Mouse (Mus musculus): Measurements from ENCODE around the gene Socs7. TPM values are rescaled to one million over a fixed set of nuclear protein-coding genes. Genes with fewer than 3 reads are reported as not detected.

The Socs7 gene
- polyA plus RNA-seq, 1 experiment from 2014 or later, result 6.9 TPM

DNA sequence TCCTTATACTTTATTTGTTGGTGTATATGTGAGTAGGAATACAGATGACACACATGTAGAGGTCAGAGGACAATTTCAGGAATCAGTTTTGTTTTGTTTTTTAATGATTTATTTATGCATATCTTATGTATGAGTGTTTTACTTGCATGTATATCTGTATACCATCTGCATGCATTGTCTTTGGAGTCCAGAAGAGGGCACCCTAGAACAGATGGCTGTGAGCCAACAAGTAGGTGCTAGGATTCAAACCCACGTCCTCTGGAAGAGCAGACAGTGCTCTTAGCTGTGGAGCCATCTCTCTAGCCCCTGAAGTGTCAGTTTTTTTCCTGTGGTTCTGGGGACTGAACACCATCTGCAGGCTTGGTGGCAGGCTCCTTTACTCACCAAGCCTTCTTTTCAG, 37.1 kb upstream of the Socs7 start:
- Histone ChIP-seq H3K27ac (replicated peaks; ENCODE audit: low read depth, low read length) (no peak overlapping the region), H3K4me1 (ENCODE audit: control insufficient read depth, insufficient read depth, low read length) (no peaks in the 10 kb centered on the region), H3K9me3 (ENCODE audit: control insufficient read depth, low read length) (no peaks in the 10 kb centered on the region), H3K4me2 (ENCODE audit: low read length) (no peak overlapping the region), H3K4me3 (replicated peaks; ENCODE audit: low read depth, low read length) (no peak overlapping the region), H3K27me3 (ENCODE audit: control insufficient read depth, insufficient read depth, low read length) (no peaks in the 10 kb centered on the region), H3K9ac (replicated peaks; ENCODE audit: low read length) (no peak overlapping the region), H3K36me3 (ENCODE audit: control insufficient read depth, insufficient read depth, low read length) (peaks cover 55% of the 10 kb centered on the region)
- no peak for ATAC-seq (ENCODE audit: low FRiP score, low TSS enrichment)
- DNase-seq, result no peak
- 68% methylated on average over 1 of the region's 1 CpGs for WGBS

DNA sequence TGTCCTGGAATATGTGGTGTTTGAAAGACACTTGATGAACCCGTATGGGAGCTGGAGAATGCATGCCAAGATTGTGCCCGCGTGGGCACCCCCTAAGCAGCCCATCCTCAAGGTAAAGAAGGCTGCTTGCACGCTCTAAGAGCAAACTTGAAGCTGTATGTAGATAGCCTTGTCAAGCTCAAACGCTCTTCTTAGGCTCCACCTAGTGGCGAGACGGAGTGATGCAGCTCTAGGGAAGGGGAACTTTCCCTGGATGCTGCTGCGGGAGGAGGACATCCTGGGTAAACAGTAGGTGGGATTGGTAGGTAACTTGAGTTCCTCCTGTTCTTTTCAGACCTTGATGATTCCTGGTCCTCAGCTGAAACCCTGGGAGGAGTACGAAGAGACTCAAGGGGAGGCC, 34.2 kb upstream of the Socs7 start:
- ATAC-seq (ENCODE audit: low FRiP score, low TSS enrichment), result no peak
- DNase-seq, result peak; percentile 89
- H3K9me3 ChIP-seq (ENCODE audit: control insufficient read depth, low read length), result no peaks in the 10 kb centered on the region
- H3K4me3 ChIP-seq (replicated peaks; ENCODE audit: low read depth, low read length), result no peak overlapping the region
- H3K4me1 ChIP-seq (ENCODE audit: control insufficient read depth, insufficient read depth, low read length), result no peaks in the 10 kb centered on the region
- H3K9ac ChIP-seq (replicated peaks; ENCODE audit: low read length), result no peak overlapping the region
- H3K4me2 ChIP-seq (ENCODE audit: low read length), result no peak overlapping the region
- H3K27ac ChIP-seq (replicated peaks; ENCODE audit: low read depth, low read length), result no peak overlapping the region
- 25% methylated on average over 9 of the region's 9 CpGs for WGBS
- peaks cover 58% of the 10 kb centered on the region for H3K36me3 ChIP-seq (ENCODE audit: control insufficient read depth, insufficient read depth, low read length)
- H3K27me3 ChIP-seq (ENCODE audit: control insufficient read depth, insufficient read depth, low read length), result no peaks in the 10 kb centered on the region

DNA sequence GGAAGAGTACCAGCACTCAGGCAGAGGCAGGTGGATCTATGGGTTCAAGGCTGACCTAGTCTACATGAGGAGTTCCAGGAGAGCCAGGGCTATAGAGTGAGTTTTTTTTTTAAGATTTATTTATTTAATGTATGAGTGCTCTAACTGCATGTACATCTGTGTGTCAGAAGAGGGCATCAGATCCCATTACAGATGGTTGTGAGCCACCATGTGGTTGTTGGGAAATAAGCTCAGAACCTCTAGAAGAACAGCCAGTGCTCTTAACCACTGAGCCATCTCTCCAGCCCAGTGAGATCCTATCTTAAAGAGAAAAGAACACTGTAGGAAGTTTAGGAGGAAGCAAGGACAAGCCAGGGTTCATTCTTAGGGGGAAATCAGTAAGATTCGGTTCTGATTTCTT, 32.0 kb upstream of the Socs7 start:
- H3K4me2 ChIP-seq (ENCODE audit: low read length), result no peak overlapping the region
- 94% methylated on average over 1 of the region's 1 CpGs for WGBS
- H3K4me1 ChIP-seq (ENCODE audit: control insufficient read depth, insufficient read depth, low read length), result no peaks in the 10 kb centered on the region
- ATAC-seq (ENCODE audit: low FRiP score, low TSS enrichment) (no peak), DNase-seq (no peak)
- no peaks in the 10 kb centered on the region for H3K27me3 ChIP-seq (ENCODE audit: control insufficient read depth, insufficient read depth, low read length)
- H3K36me3 ChIP-seq (ENCODE audit: control insufficient read depth, insufficient read depth, low read length), result peaks cover 43% of the 10 kb centered on the region
- H3K9me3 ChIP-seq (ENCODE audit: control insufficient read depth, low read length), result no peaks in the 10 kb centered on the region
- no peak overlapping the region for H3K4me3 ChIP-seq (replicated peaks; ENCODE audit: low read depth, low read length)
- H3K27ac ChIP-seq (replicated peaks; ENCODE audit: low read depth, low read length), result no peak overlapping the region
- H3K9ac ChIP-seq (replicated peaks; ENCODE audit: low read length), result no peak overlapping the region

DNA sequence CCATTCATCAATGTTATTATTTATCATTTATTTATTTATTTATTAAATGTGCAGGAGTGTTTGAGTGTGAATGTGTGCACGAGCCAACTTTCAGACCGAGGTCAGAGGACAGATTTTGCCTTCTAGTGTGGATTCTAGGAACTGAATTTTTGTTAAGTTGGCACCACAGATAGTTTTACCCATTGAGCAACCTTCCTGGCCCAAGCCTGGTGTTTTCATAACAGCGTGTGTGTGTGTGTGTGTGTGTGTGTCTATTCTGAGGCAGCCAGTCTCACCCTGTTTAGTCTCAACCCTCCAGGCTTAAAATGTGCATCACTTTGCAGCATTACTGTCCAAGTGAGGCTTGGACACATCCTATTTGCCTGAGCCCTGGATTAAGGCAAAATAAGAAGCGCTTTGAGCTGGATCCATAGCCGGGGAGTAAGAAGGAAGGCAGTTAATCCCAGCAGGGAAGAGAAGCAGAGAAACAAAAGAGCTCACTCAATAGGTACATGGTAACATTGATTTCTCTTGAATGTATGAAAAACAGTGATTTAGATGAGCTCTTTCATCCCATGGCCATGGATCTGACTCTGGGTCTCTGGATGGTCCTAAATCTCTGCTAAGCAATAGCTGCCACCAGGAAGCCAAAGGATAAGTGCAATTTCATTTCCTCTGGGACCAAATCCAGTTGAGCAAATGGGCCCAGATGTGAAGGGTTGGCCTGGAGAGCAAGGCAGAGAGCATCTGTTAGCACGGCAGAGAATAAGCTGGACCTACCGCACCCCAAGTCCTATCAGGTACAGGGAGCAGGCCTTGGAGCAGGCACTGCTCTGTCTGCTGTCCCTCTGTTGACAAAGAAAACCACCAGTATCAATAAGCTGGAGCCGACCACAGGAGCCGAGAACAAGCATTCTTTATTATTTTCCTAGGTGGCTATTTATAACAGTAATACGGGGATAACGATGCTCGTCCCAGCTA, 30.8 kb upstream of the Socs7 start:
- Histone ChIP-seq H3K27me3 (ENCODE audit: control insufficient read depth, insufficient read depth, low read length) (no peaks in the 10 kb centered on the region), H3K4me3 (replicated peaks; ENCODE audit: low read depth, low read length) (no peak overlapping the region), H3K36me3 (ENCODE audit: control insufficient read depth, insufficient read depth, low read length) (peaks cover 31% of the 10 kb centered on the region), H3K4me1 (ENCODE audit: control insufficient read depth, insufficient read depth, low read length) (no peaks in the 10 kb centered on the region), H3K27ac (replicated peaks; ENCODE audit: low read depth, low read length) (no peak overlapping the region), H3K9ac (replicated peaks; ENCODE audit: low read length) (no peak overlapping the region), H3K9me3 (ENCODE audit: control insufficient read depth, low read length) (no peaks in the 10 kb centered on the region), H3K4me2 (ENCODE audit: low read length) (no peak overlapping the region)
- ATAC-seq (ENCODE audit: low FRiP score, low TSS enrichment) (no peak), DNase-seq (no peak)
- WGBS, result 84% methylated on average over 12 of the region's 12 CpGs

DNA sequence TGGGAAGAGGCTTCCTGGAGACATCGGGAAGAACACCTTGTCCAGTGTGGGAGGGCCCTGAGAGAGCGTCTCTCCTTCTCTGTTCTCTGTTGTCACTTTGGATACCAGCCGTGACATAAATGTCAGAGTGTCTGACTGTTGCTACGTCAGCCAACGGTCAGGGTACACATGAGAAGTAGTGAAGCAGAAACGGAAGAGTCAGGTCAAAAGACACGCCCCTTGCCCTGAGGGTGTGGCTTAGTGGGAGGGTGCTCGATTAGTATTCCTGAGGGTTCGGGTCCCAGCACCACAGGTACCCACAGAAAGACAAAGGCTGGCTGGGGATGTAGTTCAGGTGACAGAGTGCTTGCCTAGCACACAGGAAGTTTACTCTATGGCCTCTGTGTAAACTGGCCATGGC, 29.3 kb upstream of the Socs7 start:
- Histone ChIP-seq H3K9me3 (ENCODE audit: control insufficient read depth, low read length) (no peaks in the 10 kb centered on the region), H3K4me2 (ENCODE audit: low read length) (no peak overlapping the region), H3K9ac (replicated peaks; ENCODE audit: low read length) (no peak overlapping the region), H3K36me3 (ENCODE audit: control insufficient read depth, insufficient read depth, low read length) (peaks cover 23% of the 10 kb centered on the region), H3K4me3 (replicated peaks; ENCODE audit: low read depth, low read length) (no peak overlapping the region), H3K27ac (replicated peaks; ENCODE audit: low read depth, low read length) (no peak overlapping the region), H3K4me1 (ENCODE audit: control insufficient read depth, insufficient read depth, low read length) (no peaks in the 10 kb centered on the region), H3K27me3 (ENCODE audit: control insufficient read depth, insufficient read depth, low read length) (no peaks in the 10 kb centered on the region)
- WGBS, result 46% methylated on average over 9 of the region's 9 CpGs
- ATAC-seq (ENCODE audit: low FRiP score, low TSS enrichment) (no peak), DNase-seq (no peak)

DNA sequence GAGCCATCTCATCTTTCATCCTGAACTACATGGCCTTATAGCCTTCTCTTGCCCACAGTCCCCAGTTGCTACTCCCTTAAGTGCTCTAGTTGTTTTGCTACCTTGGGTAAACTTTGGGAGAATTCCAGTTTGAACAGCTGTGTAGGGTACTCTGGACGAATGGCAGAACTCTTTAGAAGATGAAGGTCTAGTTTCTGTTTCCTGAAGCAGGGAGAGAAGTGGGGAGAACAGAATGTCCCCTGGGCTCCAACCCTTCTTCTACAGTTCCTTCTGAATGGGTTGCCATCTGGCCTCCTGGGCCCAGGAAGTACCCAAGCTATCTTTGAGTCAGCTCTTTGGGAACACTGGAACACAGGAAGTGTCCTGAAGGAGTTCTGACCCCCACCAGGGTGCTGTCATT, 28.5 kb upstream of the Socs7 start:
- peaks cover 16% of the 10 kb centered on the region for H3K36me3 ChIP-seq (ENCODE audit: control insufficient read depth, insufficient read depth, low read length)
- H3K9ac ChIP-seq (replicated peaks; ENCODE audit: low read length), result no peak overlapping the region
- no peak overlapping the region for H3K4me2 ChIP-seq (ENCODE audit: low read length)
- H3K9me3 ChIP-seq (ENCODE audit: control insufficient read depth, low read length), result no peaks in the 10 kb centered on the region
- DNase-seq (no peak), ATAC-seq (ENCODE audit: low FRiP score, low TSS enrichment) (no peak)
- H3K4me1 ChIP-seq (ENCODE audit: control insufficient read depth, insufficient read depth, low read length), result no peaks in the 10 kb centered on the region
- 74% methylated on average over 1 of the region's 1 CpGs for WGBS
- no peak overlapping the region for H3K27ac ChIP-seq (replicated peaks; ENCODE audit: low read depth, low read length)
- no peak overlapping the region for H3K4me3 ChIP-seq (replicated peaks; ENCODE audit: low read depth, low read length)
- H3K27me3 ChIP-seq (ENCODE audit: control insufficient read depth, insufficient read depth, low read length), result no peaks in the 10 kb centered on the region

DNA sequence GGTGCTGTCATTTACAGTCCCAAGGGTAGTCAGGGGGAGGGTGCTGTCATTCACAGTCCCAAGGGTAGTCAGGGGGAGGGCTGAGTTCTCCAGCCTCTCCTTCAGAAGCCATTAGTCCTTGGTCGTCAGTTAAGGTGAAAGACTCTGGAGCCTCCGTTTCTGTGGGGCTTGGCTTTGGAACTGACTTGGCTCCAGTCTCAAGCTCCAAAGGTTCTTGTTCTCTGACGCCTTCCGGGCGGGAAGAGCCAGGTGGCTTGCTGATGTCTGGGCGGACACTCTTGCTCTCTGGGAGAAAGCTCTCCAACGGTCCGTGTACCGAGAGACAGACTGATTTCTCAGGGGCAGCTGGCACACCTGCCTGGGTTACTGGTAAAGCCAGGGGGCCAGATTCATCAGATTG, 28.0 kb upstream of the Socs7 start:
- Histone ChIP-seq H3K27ac (replicated peaks; ENCODE audit: low read depth, low read length) (no peak overlapping the region), H3K9ac (replicated peaks; ENCODE audit: low read length) (no peak overlapping the region), H3K4me2 (ENCODE audit: low read length) (no peak overlapping the region), H3K4me1 (ENCODE audit: control insufficient read depth, insufficient read depth, low read length) (no peaks in the 10 kb centered on the region), H3K4me3 (replicated peaks; ENCODE audit: low read depth, low read length) (no peak overlapping the region), H3K27me3 (ENCODE audit: control insufficient read depth, insufficient read depth, low read length) (no peaks in the 10 kb centered on the region), H3K36me3 (ENCODE audit: control insufficient read depth, insufficient read depth, low read length) (peaks cover 11% of the 10 kb centered on the region), H3K9me3 (ENCODE audit: control insufficient read depth, low read length) (no peaks in the 10 kb centered on the region)
- 83% methylated on average over 9 of the region's 9 CpGs for WGBS
- ATAC-seq (ENCODE audit: low FRiP score, low TSS enrichment), result no peak
- no peak for DNase-seq

DNA sequence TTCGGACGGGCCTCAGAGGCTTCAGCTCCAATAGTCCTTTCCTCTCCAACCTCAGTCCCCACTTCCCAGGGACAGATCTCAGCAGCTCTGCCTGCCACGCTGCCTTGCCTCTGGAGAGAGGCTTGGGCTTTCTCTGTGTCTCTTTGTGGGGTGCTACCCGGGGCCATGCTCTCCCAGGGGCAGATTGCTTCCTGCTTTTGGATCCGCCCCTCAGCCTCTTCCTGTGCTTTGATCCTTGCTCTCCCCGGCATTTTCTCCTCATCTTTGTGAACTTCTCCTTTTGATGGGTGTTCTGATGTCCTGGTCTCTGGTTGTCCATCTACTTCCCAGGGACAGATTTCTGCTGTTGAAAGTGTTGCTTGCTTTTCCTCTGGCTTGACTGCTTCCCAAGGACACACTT, 26.1 kb upstream of the Socs7 start:
- Histone ChIP-seq H3K9ac (replicated peaks; ENCODE audit: low read length) (no peak overlapping the region; the same call in 1 of the 2 replicates), H3K4me2 (ENCODE audit: low read length) (no peak overlapping the region), H3K9me3 (ENCODE audit: control insufficient read depth, low read length) (no peaks in the 10 kb centered on the region), H3K4me1 (ENCODE audit: control insufficient read depth, insufficient read depth, low read length) (no peaks in the 10 kb centered on the region), H3K4me3 (replicated peaks; ENCODE audit: low read depth, low read length) (no peak overlapping the region), H3K27me3 (ENCODE audit: control insufficient read depth, insufficient read depth, low read length) (no peaks in the 10 kb centered on the region), H3K27ac (replicated peaks; ENCODE audit: low read depth, low read length) (no peak overlapping the region), H3K36me3 (ENCODE audit: control insufficient read depth, insufficient read depth, low read length) (0 out of 2 replicates have a peak, but pooled peaks cover 3% of the 10 kb centered on the region)
- WGBS, result 56% methylated on average over 6 of the region's 6 CpGs
- DNase-seq (no peak), ATAC-seq (ENCODE audit: low FRiP score, low TSS enrichment) (no peak)

DNA sequence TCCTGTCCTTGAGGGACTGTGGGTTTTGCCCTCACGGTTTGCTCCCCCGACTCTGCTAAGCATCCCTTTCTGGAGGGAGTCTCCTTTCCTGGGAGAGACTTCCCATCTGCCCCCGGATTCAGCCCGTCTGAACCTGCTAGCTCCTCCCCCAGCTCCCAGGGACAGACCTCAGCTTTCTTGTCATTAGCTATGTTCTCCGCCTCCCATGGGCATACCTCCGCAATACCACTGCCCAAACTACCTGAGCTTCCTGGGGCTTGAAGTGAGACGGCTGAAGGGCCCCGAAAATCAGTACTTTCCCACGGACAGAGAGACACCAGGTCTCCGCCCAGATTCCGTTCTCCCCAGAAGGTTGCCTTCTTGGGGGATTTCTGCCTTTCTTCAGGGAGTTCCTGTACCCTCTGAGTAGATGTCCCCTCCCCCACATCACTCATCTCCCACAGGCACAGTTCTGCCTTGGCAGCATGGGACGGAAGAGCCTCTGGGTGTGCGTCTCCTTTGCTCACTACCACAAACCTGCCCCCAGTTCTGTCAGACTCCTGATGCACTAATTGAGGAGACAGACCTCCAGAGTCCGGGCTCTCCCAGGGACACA, 25.5 kb upstream of the Socs7 start:
- H3K9me3 ChIP-seq (ENCODE audit: control insufficient read depth, low read length), result no peaks in the 10 kb centered on the region
- H3K27me3 ChIP-seq (ENCODE audit: control insufficient read depth, insufficient read depth, low read length), result no peaks in the 10 kb centered on the region
- 72% methylated on average over 14 of the region's 14 CpGs for WGBS
- no peak overlapping the region for H3K27ac ChIP-seq (replicated peaks; ENCODE audit: low read depth, low read length)
- ATAC-seq (ENCODE audit: low FRiP score, low TSS enrichment) (no peak), DNase-seq (no peak)
- H3K9ac ChIP-seq (replicated peaks; ENCODE audit: low read length), result no peak overlapping the region
- no peak overlapping the region for H3K4me3 ChIP-seq (replicated peaks; ENCODE audit: low read depth, low read length)
- H3K4me2 ChIP-seq (ENCODE audit: low read length), result no peak overlapping the region
- no peaks in the 10 kb centered on the region for H3K36me3 ChIP-seq (ENCODE audit: control insufficient read depth, insufficient read depth, low read length)
- no peaks in the 10 kb centered on the region for H3K4me1 ChIP-seq (ENCODE audit: control insufficient read depth, insufficient read depth, low read length)

Data from midbrain, embryonic 14.5 days (tissue).